Mouse (Mus musculus): ENCODE data around the gene Nptxr. TPM values are rescaled to one million over a fixed set of nuclear protein-coding genes. Genes with fewer than 3 reads are reported as not detected.
"Not testable (repeated sequence)": the region's sequence is repeated elsewhere in the genome, so short reads cannot be mapped to it uniquely, and the experiment has no call there.

The Nptxr gene
- polyA plus RNA-seq, 1 experiment from 2014 or later = 0.50 TPM

DNA sequence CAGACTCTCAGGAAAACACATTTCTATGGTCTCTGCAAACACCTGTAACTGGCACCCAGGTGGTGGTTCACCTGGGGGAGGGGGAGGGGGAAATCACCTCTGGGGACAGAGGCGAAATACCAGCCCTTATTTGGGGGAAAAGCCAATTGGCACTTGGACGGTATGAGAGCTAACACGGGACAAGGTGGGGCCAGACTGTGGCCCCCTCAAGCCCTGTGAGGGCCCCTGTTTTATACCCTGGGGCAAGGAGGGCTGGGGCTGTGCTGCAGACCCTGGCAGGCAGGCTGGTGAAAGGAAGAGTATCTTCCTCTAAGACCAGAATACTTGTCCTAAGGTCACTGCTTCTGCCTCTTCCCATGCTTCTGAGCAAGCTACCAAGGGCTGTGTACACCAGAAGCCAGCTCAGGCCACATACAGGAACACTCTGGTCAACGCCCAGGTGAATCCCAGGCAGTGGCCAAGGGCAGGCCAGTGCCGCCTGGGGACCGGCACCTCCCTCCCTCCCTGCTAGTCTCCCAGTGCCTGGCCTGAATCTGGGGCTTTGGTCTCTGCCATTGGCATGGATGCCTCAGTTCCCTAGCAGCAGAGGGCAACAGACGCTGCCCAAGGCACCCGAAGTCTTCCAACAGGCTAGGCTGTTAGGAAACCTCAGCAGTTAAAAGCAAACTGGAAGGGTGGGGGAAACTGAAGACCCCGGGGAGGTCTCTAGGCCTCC, 21.8 kb upstream of the Nptxr start:
- WGBS = 84% methylated on average over 9 of the region's 9 CpGs
- no peak for ATAC-seq (ENCODE audit: low FRiP score, low TSS enrichment)
- no peak overlapping the region for H3K9ac ChIP-seq (ENCODE audit: low read depth, low read length)
- H3K4me3 ChIP-seq (ENCODE audit: low read length) = no peak overlapping the region
- H3K36me3 ChIP-seq (ENCODE audit: control insufficient read depth, insufficient read depth, low read length) = peaks cover 44% of the 10 kb centered on the region
- no peak overlapping the region for H3K4me2 ChIP-seq (replicated peaks; ENCODE audit: low read depth, low read length)
- no peak overlapping the region for H3K27ac ChIP-seq (ENCODE audit: low read depth, low read length)
- peaks cover 35% of the 10 kb centered on the region for H3K4me1 ChIP-seq (ENCODE audit: control insufficient read depth, insufficient read depth, low read length)
- H3K27me3 ChIP-seq (ENCODE audit: control insufficient read depth, insufficient read depth, low read length) = no peaks in the 10 kb centered on the region
- no peaks in the 10 kb centered on the region for H3K9me3 ChIP-seq (ENCODE audit: control insufficient read depth, low read length)

DNA sequence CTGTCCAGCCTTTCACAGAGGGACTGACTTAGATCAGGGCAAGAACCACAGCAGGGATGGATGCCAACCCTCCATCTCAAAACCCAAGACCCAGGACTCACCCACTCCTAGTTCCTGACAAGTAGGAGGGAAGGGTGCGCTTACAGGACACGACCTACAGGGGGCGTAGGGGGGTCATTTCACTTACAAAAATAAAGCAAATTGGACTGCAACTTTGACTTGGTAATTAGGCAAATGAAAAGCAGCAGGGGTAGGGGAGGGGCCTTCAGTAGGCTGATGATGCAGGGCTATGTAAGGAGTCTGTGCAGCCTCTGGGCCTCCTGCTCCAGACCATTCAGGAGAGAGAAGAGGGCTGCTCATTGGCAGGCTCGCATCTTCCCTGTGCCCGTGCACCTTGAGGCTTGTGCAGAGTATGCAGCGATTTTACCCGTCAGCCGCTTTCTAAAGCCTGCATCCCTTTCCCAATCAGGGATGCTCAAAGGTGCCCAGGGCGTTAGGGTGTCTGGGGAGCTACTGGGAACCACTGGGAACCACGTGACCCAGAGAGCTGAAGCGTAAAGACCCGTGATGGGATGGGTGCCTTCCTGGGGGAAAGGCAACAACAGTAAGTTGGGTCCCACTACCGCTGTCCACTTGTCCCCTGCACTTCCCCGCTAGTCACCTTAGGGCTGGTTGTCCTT, 20.7 kb upstream of the Nptxr start:
- 63% methylated on average over 14 of the region's 14 CpGs for WGBS
- H3K27me3 ChIP-seq (ENCODE audit: control insufficient read depth, insufficient read depth, low read length) = no peaks in the 10 kb centered on the region
- H3K9ac ChIP-seq (ENCODE audit: low read depth, low read length) = no peak overlapping the region
- H3K4me3 ChIP-seq (ENCODE audit: low read length) = no peak overlapping the region
- no peak overlapping the region for H3K27ac ChIP-seq (ENCODE audit: low read depth, low read length)
- peaks cover 41% of the 10 kb centered on the region for H3K36me3 ChIP-seq (ENCODE audit: control insufficient read depth, insufficient read depth, low read length)
- ATAC-seq (ENCODE audit: low FRiP score, low TSS enrichment) = no peak
- no peak overlapping the region for H3K4me2 ChIP-seq (replicated peaks; ENCODE audit: low read depth, low read length)
- no peaks in the 10 kb centered on the region for H3K9me3 ChIP-seq (ENCODE audit: control insufficient read depth, low read length)
- H3K4me1 ChIP-seq (ENCODE audit: control insufficient read depth, insufficient read depth, low read length) = peaks cover 35% of the 10 kb centered on the region

- peaks cover 37% of the 10 kb centered on the region for H3K36me3 ChIP-seq (ENCODE audit: control insufficient read depth, insufficient read depth, low read length)
- 68% methylated on average over 19 of the region's 19 CpGs for WGBS
Measured at GRCm38 (mm10) chr15:79823588-79824280, 19.2 kb upstream of the Nptxr start.

GRCm38 (mm10) chr15:79822265-79823199, 18.0 kb upstream of the Nptxr start:
- Histone ChIP-seq H3K27ac (ENCODE audit: low read depth, low read length) (no peak overlapping the region), H3K4me3 (ENCODE audit: low read length) (no peak overlapping the region), H3K9ac (ENCODE audit: low read depth, low read length) (no peak overlapping the region), H3K36me3 (ENCODE audit: control insufficient read depth, insufficient read depth, low read length) (peaks cover 28% of the 10 kb centered on the region), H3K4me1 (ENCODE audit: control insufficient read depth, insufficient read depth, low read length) (peaks cover 14% of the 10 kb centered on the region), H3K4me2 (replicated peaks; ENCODE audit: low read depth, low read length) (no peak overlapping the region), H3K27me3 (ENCODE audit: control insufficient read depth, insufficient read depth, low read length) (no peaks in the 10 kb centered on the region), H3K9me3 (ENCODE audit: control insufficient read depth, low read length) (no peaks in the 10 kb centered on the region)
- ATAC-seq (ENCODE audit: low FRiP score, low TSS enrichment) = no peak
- 57% methylated on average over 13 of the region's 13 CpGs for whole genome bisulfite sequencing

More at GRCm38 (mm10) chr15:79823588-79824280, 19.2 kb upstream of the Nptxr start:
- H3K27me3 ChIP-seq (ENCODE audit: control insufficient read depth, insufficient read depth, low read length) = no peaks in the 10 kb centered on the region
- ATAC-seq (ENCODE audit: low FRiP score, low TSS enrichment) = no peak
- no peaks in the 10 kb centered on the region for H3K9me3 ChIP-seq (ENCODE audit: control insufficient read depth, low read length)
- peaks cover 21% of the 10 kb centered on the region for H3K4me1 ChIP-seq (ENCODE audit: control insufficient read depth, insufficient read depth, low read length)
- H3K4me3 ChIP-seq (ENCODE audit: low read length) = no peak overlapping the region
- no peak overlapping the region for H3K9ac ChIP-seq (ENCODE audit: low read depth, low read length)
- no peak overlapping the region for H3K27ac ChIP-seq (ENCODE audit: low read depth, low read length)
- H3K4me2 ChIP-seq (replicated peaks; ENCODE audit: low read depth, low read length) = no peak overlapping the region

DNA sequence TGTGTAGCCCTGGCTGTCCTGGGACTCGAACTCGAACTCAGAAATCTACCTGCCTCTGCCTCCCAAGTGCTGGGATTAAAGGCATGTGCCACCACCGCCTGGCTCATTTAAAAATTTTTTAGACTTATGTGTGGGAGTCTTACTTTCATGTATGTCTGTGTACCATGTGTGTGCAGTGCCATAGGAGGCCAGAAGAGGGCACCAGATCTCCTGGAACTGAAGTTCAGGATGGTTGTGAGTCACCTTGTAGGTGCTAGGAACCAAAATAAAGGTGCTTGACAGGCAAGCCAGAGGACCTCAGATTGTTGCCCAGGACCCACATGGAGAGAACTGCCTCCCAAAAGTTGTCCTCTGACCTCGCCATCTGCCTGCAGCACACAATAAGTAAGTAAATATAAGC, 13.8 kb upstream of the Nptxr start:
- Histone ChIP-seq H3K36me3 (ENCODE audit: control insufficient read depth, insufficient read depth, low read length) (peaks cover 7% of the 10 kb centered on the region), H3K9ac (ENCODE audit: low read depth, low read length) (no peak overlapping the region)

DNA sequence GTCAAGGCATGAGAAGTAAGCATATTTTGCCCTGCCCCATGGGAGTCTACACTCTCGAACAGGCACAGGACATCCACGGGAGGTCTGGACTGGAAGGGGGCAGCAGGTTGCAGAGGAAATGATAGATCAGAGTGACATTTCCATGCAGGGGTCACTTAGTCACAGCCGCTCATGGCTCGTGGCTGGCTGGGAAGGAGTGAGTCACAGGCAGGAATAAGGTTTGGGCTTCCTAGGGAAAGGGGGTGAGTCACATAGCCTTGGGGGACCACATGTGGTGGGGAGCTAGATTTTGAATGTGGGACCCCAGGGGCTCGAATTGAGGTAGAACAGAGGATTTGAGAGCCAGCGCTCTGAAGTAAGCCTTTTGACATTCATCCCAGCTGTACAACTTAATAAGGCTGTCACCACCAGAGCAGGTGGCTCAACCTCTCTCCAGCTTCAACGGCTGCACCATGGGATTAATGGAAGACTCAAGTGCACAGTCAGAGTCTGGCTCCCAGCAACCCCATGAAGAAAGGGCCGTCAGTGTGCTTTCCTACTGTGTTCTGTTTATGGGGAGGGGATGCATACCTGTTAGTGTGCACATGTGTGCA, 9.2 kb upstream of the Nptxr start:
- H3K4me3 ChIP-seq (ENCODE audit: low read length) = no peak overlapping the region
- WGBS = 40% methylated on average over 8 of the region's 8 CpGs
- 0 out of 2 replicates have a peak, but pooled peaks cover 5% of the 10 kb centered on the region for H3K27me3 ChIP-seq (ENCODE audit: control insufficient read depth, insufficient read depth, low read length)
- no peak overlapping the region for H3K9ac ChIP-seq (ENCODE audit: low read depth, low read length)
- H3K27ac ChIP-seq (ENCODE audit: low read depth, low read length) = no peak overlapping the region
- H3K4me1 ChIP-seq (ENCODE audit: control insufficient read depth, insufficient read depth, low read length) = no peaks in the 10 kb centered on the region
- no peaks in the 10 kb centered on the region for H3K9me3 ChIP-seq (ENCODE audit: control insufficient read depth, low read length)
- no peaks in the 10 kb centered on the region for H3K36me3 ChIP-seq (ENCODE audit: control insufficient read depth, insufficient read depth, low read length)
- no peak for ATAC-seq (ENCODE audit: low FRiP score, low TSS enrichment)
- H3K4me2 ChIP-seq (replicated peaks; ENCODE audit: low read depth, low read length) = no peak overlapping the region

More for the DNA sequence above, 13.8 kb upstream of the Nptxr start:
- ATAC-seq (ENCODE audit: low FRiP score, low TSS enrichment) = no peak
- 91% methylated on average over 4 of the region's 4 CpGs for WGBS
- peaks cover 9% of the 10 kb centered on the region for H3K4me1 ChIP-seq (ENCODE audit: control insufficient read depth, insufficient read depth, low read length)
- H3K4me3 ChIP-seq (ENCODE audit: low read length) = no peak overlapping the region
- no peak overlapping the region for H3K27ac ChIP-seq (ENCODE audit: low read depth, low read length)
- H3K27me3 ChIP-seq (ENCODE audit: control insufficient read depth, insufficient read depth, low read length) = no peaks in the 10 kb centered on the region
- no peak overlapping the region for H3K4me2 ChIP-seq (replicated peaks; ENCODE audit: low read depth, low read length)
- H3K9me3 ChIP-seq (ENCODE audit: control insufficient read depth, low read length) = no peaks in the 10 kb centered on the region

- ATAC-seq (ENCODE audit: low FRiP score, low TSS enrichment); H3K36me3 ChIP-seq (ENCODE audit: control insufficient read depth, insufficient read depth, low read length); H3K4me3 ChIP-seq (ENCODE audit: low read length); H3K4me1 ChIP-seq (ENCODE audit: control insufficient read depth, insufficient read depth, low read length); H3K27ac ChIP-seq (ENCODE audit: low read depth, low read length); H3K27me3 ChIP-seq (ENCODE audit: control insufficient read depth, insufficient read depth, low read length); H3K4me2 ChIP-seq (replicated peaks; ENCODE audit: low read depth, low read length); H3K9me3 ChIP-seq (ENCODE audit: control insufficient read depth, low read length); H3K9ac ChIP-seq (ENCODE audit: low read depth, low read length): not testable (repeated sequence)
- 81% methylated on average over 2 of the region's 2 CpGs for WGBS
Measured at GRCm38 (mm10) chr15:79812840-79813239, 8.3 kb upstream of the Nptxr start.

- 70% methylated on average over 4 of the region's 4 CpGs for WGBS
- no peak for ATAC-seq (ENCODE audit: low FRiP score, low TSS enrichment)
- Histone ChIP-seq H3K36me3 (ENCODE audit: control insufficient read depth, insufficient read depth, low read length) (no peaks in the 10 kb centered on the region), H3K9ac (ENCODE audit: low read depth, low read length) (no peak overlapping the region), H3K4me3 (ENCODE audit: low read length) (no peak overlapping the region), H3K9me3 (ENCODE audit: control insufficient read depth, low read length) (no peaks in the 10 kb centered on the region), H3K27ac (ENCODE audit: low read depth, low read length) (no peak overlapping the region), H3K4me2 (replicated peaks; ENCODE audit: low read depth, low read length) (no peak overlapping the region), H3K4me1 (ENCODE audit: control insufficient read depth, insufficient read depth, low read length) (no peaks in the 10 kb centered on the region), H3K27me3 (ENCODE audit: control insufficient read depth, insufficient read depth, low read length) (peaks cover 22% of the 10 kb centered on the region)
Measured at GRCm38 (mm10) chr15:79810997-79811396, 6.4 kb upstream of the Nptxr start.
